Mouse (Mus musculus) limb, embryonic 14.5 days (tissue): ENCODE measurements around the gene Gramd4. TPM values are rescaled to one million over a fixed set of nuclear protein-coding genes. Genes with fewer than 3 reads are reported as not detected.
A peak's percentile ranks its signal among the peaks of the same experiment; 100 is the strongest.
"Not testable (repeated sequence)": the region's sequence is repeated elsewhere in the genome, so short reads cannot be mapped to it uniquely, and the experiment has no call there.

Source experiments
- ATAC-seq: fragments of 200-750 bp; cut with Nextera tagmentation; 2 replicates; pipeline ENCODE4 v1.8.0; 2017; ENCODE audit warnings: low read depth, moderate number of reproducible peaks, moderate TSS enrichment; ENCODE audit not compliant: low FRiP score
- DNase-seq: peaks from one replicate; pipeline ENCODE4 v3.0.0-alpha.2; 2015; ENCODE audit warnings: low spot score
- H3K27ac ChIP-seq: fragments of 300-500 bp; sonication (generic); replicated peaks from 2 replicates; pipeline ENCODE4 v1.5.1; 2014; ENCODE audit warnings: low read depth, mild to moderate bottlenecking, low read length, moderate library complexity, mixed read lengths
- H3K27me3 ChIP-seq: fragments of 300-500 bp; sonication (generic); 2 replicates; pipeline ENCODE4 v1.6.1; 2014; ENCODE audit warnings: low read length, mixed read lengths; ENCODE audit not compliant: control insufficient read depth, insufficient read depth
- H3K36me3 ChIP-seq: fragments of 300-500 bp; sonication (generic); 2 replicates; pipeline ENCODE4 v1.6.1; 2014; ENCODE audit warnings: mild to moderate bottlenecking, low read length, moderate library complexity, mixed read lengths; ENCODE audit not compliant: control insufficient read depth, insufficient read depth
- H3K4me1 ChIP-seq: fragments of 300-500 bp; sonication (generic); 2 replicates; pipeline ENCODE4 v1.6.1; 2014; ENCODE audit warnings: antibody characterized with exemption, low read length, mixed read lengths; ENCODE audit not compliant: control insufficient read depth, insufficient read depth
- H3K4me2 ChIP-seq: fragments of 300-500 bp; sonication (generic); replicated peaks from 2 replicates; pipeline ENCODE4 v1.6.1; 2014; ENCODE audit warnings: low read depth, mild to moderate bottlenecking, low read length, moderate library complexity; ENCODE audit not compliant: severe bottlenecking
- H3K4me3 ChIP-seq: fragments of 300-500 bp; sonication (generic); replicated peaks from 2 replicates; pipeline ENCODE4 v1.5.1; 2014; ENCODE audit warnings: low read length
- H3K9ac ChIP-seq: fragments of 300-500 bp; sonication (generic); 2 replicates; pipeline ENCODE4 v1.6.1; 2014; ENCODE audit warnings: mild to moderate bottlenecking, low read depth, low read length, moderate library complexity; ENCODE audit not compliant: severe bottlenecking
- H3K9me3 ChIP-seq: fragments of 300-500 bp; sonication (generic); 2 replicates; pipeline ENCODE4 v1.6.1; 2016; ENCODE audit warnings: low read length; ENCODE audit not compliant: control insufficient read depth
- POLR2A ChIP-seq: fragments of 200-500 bp; IDR thresholded peaks from 2 replicates; pipeline ENCODE4 v1.8.0; 2012; ENCODE audit warnings: inconsistent platforms, mild to moderate bottlenecking, moderate library complexity, borderline replicate concordance; ENCODE audit not compliant: insufficient read depth, insufficient read length; ENCODE audit errors: extremely low read depth
- WGBS: fragments of 180-500 bp; shearing (Covaris S2); extraction: QIAGEN DNeasy Blood & Tissue Kit; methylation state at CpG from one replicate; pipeline ENCODE4 v1.1.7; 2014; 5-methylcytosine and 5-hydroxymethylcytosine counted together
- polyA plus RNA-seq, 2 experiments: library from polyadenylated mRNA; depleted of rRNA in 1 of 2; stranded (reverse) in 1 of 2; unstranded in 1 of 2; fragments of >200 nt; fragmentation: Nextera tagmentation in 1 of 2; extraction: Ambion mirVana in 1 of 2; gene quantifications; 2 replicates each; pipeline versions ENCODE4 v1.2.1 to v1.2.3; 2012 to 2014

Gramd4 gene
- polyA plus RNA-seq, 2 experiments: 12.3 to 23.5 TPM

- no peak overlapping the region for H3K4me2 ChIP-seq
- H3K27ac ChIP-seq: no peak overlapping the region
- no peaks in the 10 kb centered on the region for H3K4me1 ChIP-seq
- no peaks in the 10 kb centered on the region for H3K27me3 ChIP-seq
- no peak overlapping the region for H3K9ac ChIP-seq
- ATAC-seq: no peak
- H3K36me3 ChIP-seq: no peaks in the 10 kb centered on the region
- WGBS: 88% methylated on average over 3 of the region's 3 CpGs
- no peaks in the 10 kb centered on the region for H3K9me3 ChIP-seq
- no peak for TF ChIP-seq POLR2A
- DNase-seq: no peak
- H3K4me3 ChIP-seq: no peak overlapping the region
Observed at GRCm38 (mm10) chr15:86049510-86049909, 8.0 kb upstream of the Gramd4 start.

GRCm38 (mm10) chr15:86050170-86050743 is 7.2 kb upstream of the Gramd4 start:
- Histone ChIP-seq H3K4me3 (no peak overlapping the region), H3K27me3 (no peaks in the 10 kb centered on the region), H3K4me1 (no peaks in the 10 kb centered on the region), H3K4me2 (no peak overlapping the region), H3K27ac (no peak overlapping the region), H3K9me3 (no peaks in the 10 kb centered on the region), H3K36me3 (no peaks in the 10 kb centered on the region), H3K9ac (no peak overlapping the region)
- ATAC-seq (no peak), DNase-seq (no peak)
- TF ChIP-seq POLR2A: no peak
- WGBS: 82% methylated on average over 3 of the region's 4 CpGs

- Histone ChIP-seq H3K27me3 (no peaks in the 10 kb centered on the region), H3K4me2 (no peak overlapping the region), H3K4me1 (no peaks in the 10 kb centered on the region), H3K9ac (no peak overlapping the region), H3K9me3 (no peaks in the 10 kb centered on the region), H3K36me3 (no peaks in the 10 kb centered on the region), H3K27ac (no peak overlapping the region), H3K4me3 (no peak overlapping the region)
- ATAC-seq (no peak), DNase-seq (no peak)
- WGBS: 88% methylated on average over 10 of the region's 10 CpGs
- no peak for TF ChIP-seq POLR2A
Observed at GRCm38 (mm10) chr15:86051152-86051551, 6.3 kb upstream of the Gramd4 start.

GRCm38 (mm10) chr15:86051878-86052478 is 5.5 kb upstream of the Gramd4 start:
- DNase-seq: no peak
- Histone ChIP-seq H3K4me1 (no peaks in the 10 kb centered on the region), H3K27ac (no peak overlapping the region), H3K9ac (no peak overlapping the region), H3K27me3 (no peaks in the 10 kb centered on the region), H3K4me2 (no peak overlapping the region), H3K36me3 (no peaks in the 10 kb centered on the region), H3K4me3 (no peak overlapping the region), H3K9me3 (no peaks in the 10 kb centered on the region)
- no peak for TF ChIP-seq POLR2A
- 55% methylated on average over 6 of the region's 6 CpGs for WGBS
- ATAC-seq: no peak

GRCm38 (mm10) chr15:86053890-86054536 is 3.5 kb upstream of the Gramd4 start:
- TF ChIP-seq POLR2A: no peak
- DNase-seq: peak; percentile 73
- 40% methylated on average over 2 of the region's 2 CpGs for WGBS
- Histone ChIP-seq H3K36me3 (no peaks in the 10 kb centered on the region), H3K4me1 (peaks cover 4% of the 10 kb centered on the region; the same call in 1 of the 2 replicates), H3K9me3 (no peaks in the 10 kb centered on the region), H3K27ac (no peak overlapping the region), H3K27me3 (no peaks in the 10 kb centered on the region), H3K4me2 (no peak overlapping the region), H3K9ac (no peak overlapping the region), H3K4me3 (no peak overlapping the region)
- ATAC-seq: 0 out of 2 replicates have a peak, but pooled peaks have one; percentile 42

- H3K4me1 ChIP-seq, H3K9ac ChIP-seq, DNase-seq, H3K4me3 ChIP-seq, H3K36me3 ChIP-seq, H3K27me3 ChIP-seq, H3K4me2 ChIP-seq, ATAC-seq, H3K9me3 ChIP-seq, H3K27ac ChIP-seq: not testable (repeated sequence)
- 59% methylated on average over 3 of the region's 3 CpGs for WGBS
Observed at GRCm38 (mm10) chr15:86054861-86055260, 2.6 kb upstream of the Gramd4 start.
